Mouse (Mus musculus): ENCODE measurements around the gene Gnpat. TPM values are rescaled to one million over a fixed set of nuclear protein-coding genes. Genes with fewer than 3 reads are reported as not detected.

Gnpat gene
- 86.4 and 93.1 TPM in 2 replicates for polyA plus RNA-seq (2012; rRNA removed)

DNA sequence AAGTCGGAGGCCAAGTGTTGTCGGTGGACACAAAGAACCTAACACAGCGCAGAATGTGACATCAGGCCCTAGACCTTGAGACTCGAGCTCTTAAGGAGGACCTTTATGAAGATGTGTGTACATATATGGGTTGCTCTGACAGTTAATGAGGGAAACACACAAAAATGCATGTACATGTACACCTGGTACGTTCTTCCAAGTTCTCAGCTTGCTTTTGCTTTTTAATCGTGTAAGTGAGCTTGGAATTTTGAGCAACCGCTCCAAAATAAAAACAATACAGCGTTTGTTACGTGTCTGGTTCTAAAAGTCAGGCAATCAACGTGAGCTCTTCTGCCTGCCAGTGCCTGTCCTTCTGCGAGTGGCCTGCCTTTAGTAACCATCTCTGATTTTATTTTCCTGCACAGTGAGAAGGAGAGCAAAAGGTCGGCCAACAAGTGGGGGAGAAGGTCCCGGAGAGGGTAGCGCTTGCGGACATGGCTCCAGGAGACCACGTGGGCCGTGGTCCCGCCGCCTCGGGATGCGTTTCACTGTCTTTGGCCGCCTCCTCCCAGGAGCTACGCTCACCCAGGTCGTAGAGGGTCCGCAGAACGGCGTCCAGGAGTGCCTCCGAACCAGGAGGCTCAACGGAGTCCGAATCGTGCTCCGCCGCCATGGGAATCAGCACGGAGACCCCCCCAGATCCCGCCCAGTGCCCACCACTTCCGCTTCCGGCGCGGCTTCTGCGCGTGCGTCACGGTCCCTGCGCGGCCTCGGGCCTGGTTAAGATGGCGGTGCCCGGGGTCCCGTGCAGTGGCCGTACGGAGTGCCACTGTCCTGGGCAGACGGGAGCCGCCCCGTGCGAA is at the start of gene Gnpat, which contains the start of gene 2810004N23Rik:
Gnpat (plus strand) TSS at position 713 of the 842 bp plus-strand sequence.
2810004N23Rik (minus strand) TSS at position 800 of the 842 bp plus-strand sequence.

DNA sequence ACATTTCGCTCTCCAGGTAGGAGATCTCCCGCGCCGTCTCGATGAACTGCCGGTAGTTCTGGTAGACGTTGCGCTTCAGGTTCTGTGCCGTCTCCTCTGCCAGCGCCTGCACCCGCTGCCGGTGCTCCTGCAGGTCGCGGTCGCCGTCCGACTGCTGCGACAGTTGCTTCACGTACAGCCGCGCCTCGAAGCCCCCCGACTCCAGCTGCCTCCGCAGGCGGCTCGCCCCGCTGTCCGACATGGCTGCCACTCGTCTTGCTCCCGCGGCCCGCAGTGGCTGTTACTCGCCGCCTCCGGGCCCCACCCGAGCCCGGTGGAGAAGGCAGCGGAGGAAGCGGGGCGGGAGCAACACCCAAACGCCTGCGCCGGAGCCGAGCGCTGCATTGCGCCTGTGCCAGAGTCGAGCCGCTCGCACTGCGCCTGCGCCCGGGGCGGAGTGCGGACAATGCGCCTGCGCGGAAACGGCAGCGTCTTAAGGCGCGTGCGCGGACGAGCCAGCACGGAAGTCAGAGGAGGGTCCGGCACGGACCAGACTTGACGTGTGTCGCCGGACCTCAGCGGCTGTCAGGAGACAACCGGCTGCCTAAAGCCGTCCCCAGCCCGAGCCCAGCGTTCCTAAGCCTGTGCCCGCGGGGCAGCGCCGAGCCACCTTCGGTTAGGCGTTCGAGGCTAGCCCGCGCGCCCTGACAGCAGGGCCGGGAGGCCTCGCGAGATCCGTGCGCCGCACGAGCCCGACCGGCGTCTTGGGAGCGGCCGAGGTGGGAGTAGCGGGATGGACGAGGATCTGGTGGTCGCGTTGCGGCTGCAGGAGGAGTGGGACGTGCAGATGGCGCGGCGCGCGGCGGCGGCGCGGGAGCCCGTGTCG is 34.8 kb downstream of the Gnpat start, which contains the start of the genes Exoc8 and Sprtn:
Exoc8 (minus strand) TSS at position 320 of the 865 bp plus-strand sequence.
Sprtn (plus strand) TSS at position 501 of the 865 bp plus-strand sequence.

Other genes starting within 250 kb of the Gnpat start
- 62.7 and 64.4 TPM in 2 replicates for gene 2310022B05Rik, start 199.7 kb upstream of the Gnpat start, polyA plus RNA-seq (2012; rRNA removed)
- gene Ttc13, start 141.1 kb upstream of the Gnpat start, polyA plus RNA-seq (2012; rRNA removed) = 54.3 and 60.8 TPM in 2 replicates
- 40.6 and 41.9 TPM in 2 replicates for gene Arv1, start 140.9 kb upstream of the Gnpat start, polyA plus RNA-seq (2012; rRNA removed)
- gene Fam89a, start 111.2 kb upstream of the Gnpat start, polyA plus RNA-seq (2012; rRNA removed) = 0.47 and 1.9 TPM in 2 replicates
- 42.7 and 45.8 TPM in 2 replicates for gene Trim67, start 69.9 kb upstream of the Gnpat start, polyA plus RNA-seq (2012; rRNA removed)
- 24.1 and 26.0 TPM in 2 replicates for gene 2810004N23Rik, start 87 bp downstream of the Gnpat start, polyA plus RNA-seq (2012; rRNA removed)
- 11.2 and 11.8 TPM in 2 replicates for gene Exoc8, start 34.7 kb downstream of the Gnpat start, polyA plus RNA-seq (2012; rRNA removed)
- 19.4 and 20.4 TPM in 2 replicates for gene Sprtn, start 34.9 kb downstream of the Gnpat start, polyA plus RNA-seq (2012; rRNA removed)
- gene Egln1, start 86.3 kb downstream of the Gnpat start, polyA plus RNA-seq (2012; rRNA removed) = 47.1 and 54.1 TPM in 2 replicates
- gene Tsnax, start 150.0 kb downstream of the Gnpat start, polyA plus RNA-seq (2012; rRNA removed) = 165 and 167 TPM in 2 replicates
- gene Disc1, start 191.2 kb downstream of the Gnpat start, polyA plus RNA-seq (2012; rRNA removed) = 1.4 and 2.3 TPM in 2 replicates